Mouse (Mus musculus): Measurements from ENCODE around the gene Sigirr. TPM values are rescaled to one million over a fixed set of nuclear protein-coding genes. Genes with fewer than 3 reads are reported as not detected.

Sigirr gene
- polyA plus RNA-seq, 1 experiment from 2014 or later = 20.1 TPM

DNA sequence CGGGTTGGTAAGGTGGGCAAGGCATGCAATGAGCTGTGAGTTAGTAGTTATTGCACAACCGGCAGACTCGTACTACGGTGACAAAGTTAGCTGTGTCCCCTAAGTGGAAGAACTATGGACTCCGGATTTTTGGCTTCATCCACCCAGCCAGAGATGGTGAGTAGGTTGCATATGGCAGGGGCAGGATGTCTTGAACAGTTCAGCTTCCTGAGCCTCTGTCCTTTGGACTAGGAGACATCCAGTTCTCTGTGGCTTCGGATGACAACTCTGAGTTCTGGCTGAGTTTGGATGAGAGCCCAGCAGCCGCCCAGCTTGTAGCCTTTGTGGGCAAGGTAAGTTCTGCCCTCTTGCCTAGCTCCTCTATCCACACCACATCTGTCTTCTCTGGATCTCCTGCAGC is 35.8 kb downstream of the Sigirr start:
- no peak overlapping the region for H3K4me3 ChIP-seq (ENCODE audit: low read depth, low read length)
- TF ChIP-seq EP300 (IDR thresholded peaks at IDR 0.05; ENCODE audit: low read depth) (no peak), CTCF (IDR thresholded peaks at IDR 0.05; ENCODE audit: low read depth) (no peak)
- H3K27me3 ChIP-seq (ENCODE audit: insufficient read depth, low read length) = peaks cover 37% of the 10 kb centered on the region
- no peaks in the 10 kb centered on the region for H3K9me3 ChIP-seq (ENCODE audit: low read length)
- H3K9ac ChIP-seq (replicated peaks) = no peak overlapping the region
- H3K27ac ChIP-seq (ENCODE audit: low read depth) = no peak overlapping the region
- no peak for DNase-seq
- H3K4me1 ChIP-seq (ENCODE audit: insufficient read depth) = peaks cover 24% of the 10 kb centered on the region
- H3K36me3 ChIP-seq (replicated peaks; ENCODE audit: insufficient read depth, low read length) = no peaks in the 10 kb centered on the region
- ATAC-seq = no peak
- H3K4me2 ChIP-seq (ENCODE audit: low read depth, low read length) = no peak overlapping the region
- WGBS (ENCODE audit: insufficient replicate concordance) = 42% methylated on average over 7 of the region's 7 CpGs

DNA sequence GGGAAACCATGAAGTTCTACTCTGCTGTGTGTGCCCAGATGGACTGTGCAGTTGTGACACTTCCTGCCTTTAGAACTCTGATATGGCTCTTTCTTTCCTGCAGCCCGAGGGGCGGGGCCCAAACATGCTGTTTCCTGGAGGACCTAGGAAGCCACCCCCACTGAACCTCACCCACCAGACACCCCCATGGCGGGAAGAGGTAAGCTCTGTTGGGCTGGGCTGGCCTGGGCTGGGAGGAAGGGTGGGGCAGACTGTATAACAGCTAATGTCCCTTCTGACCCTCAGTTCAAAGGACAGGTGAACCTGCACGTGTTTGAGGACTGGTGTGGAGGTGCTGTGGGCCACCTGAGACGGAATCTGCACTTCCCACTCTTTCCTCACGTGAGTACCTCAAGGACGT is 36.2 kb downstream of the Sigirr start:
- H3K36me3 ChIP-seq (replicated peaks; ENCODE audit: insufficient read depth, low read length) = no peaks in the 10 kb centered on the region
- H3K27ac ChIP-seq (ENCODE audit: low read depth) = no peak overlapping the region
- peak; percentile 60 for ATAC-seq
- WGBS (ENCODE audit: insufficient replicate concordance) = 20% methylated on average over 7 of the region's 7 CpGs
- H3K4me1 ChIP-seq (ENCODE audit: insufficient read depth) = peaks cover 24% of the 10 kb centered on the region
- no peak overlapping the region for H3K4me3 ChIP-seq (ENCODE audit: low read depth, low read length)
- peak; percentile 54 for DNase-seq
- peaks cover 38% of the 10 kb centered on the region for H3K27me3 ChIP-seq (ENCODE audit: insufficient read depth, low read length)
- TF ChIP-seq CTCF (IDR thresholded peaks at IDR 0.05; ENCODE audit: low read depth) (no peak), EP300 (IDR thresholded peaks at IDR 0.05; ENCODE audit: low read depth) (no peak)
- H3K9ac ChIP-seq (replicated peaks) = no peak overlapping the region
- no peaks in the 10 kb centered on the region for H3K9me3 ChIP-seq (ENCODE audit: low read length)
- H3K4me2 ChIP-seq (ENCODE audit: low read depth, low read length) = no peak overlapping the region

DNA sequence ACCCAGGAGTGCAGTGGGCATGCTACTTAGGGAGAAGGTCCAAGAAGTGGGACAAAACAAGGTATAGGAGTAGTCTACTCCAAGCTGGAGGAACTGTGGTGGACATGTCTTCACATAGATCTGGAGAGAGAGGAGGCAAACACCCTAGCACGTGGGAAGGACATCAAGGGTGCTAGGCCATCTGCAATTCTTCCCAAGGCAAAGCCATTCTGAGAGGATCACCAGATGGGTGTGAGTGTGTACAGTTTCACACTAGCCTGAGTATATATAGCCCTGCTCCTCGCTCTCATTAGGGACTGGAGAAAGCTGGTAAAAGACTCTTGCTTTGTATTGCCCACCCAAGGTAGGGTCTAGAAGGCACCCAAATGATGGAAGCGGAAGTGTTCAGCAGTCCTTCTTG is 37.0 kb downstream of the Sigirr start:
- WGBS (ENCODE audit: insufficient replicate concordance) = 71% methylated on average over 3 of the region's 3 CpGs
- H3K36me3 ChIP-seq (replicated peaks; ENCODE audit: insufficient read depth, low read length) = no peaks in the 10 kb centered on the region
- H3K4me2 ChIP-seq (ENCODE audit: low read depth, low read length) = no peak overlapping the region
- DNase-seq (no peak), ATAC-seq (no peak)
- no peak for TF ChIP-seq EP300 (IDR thresholded peaks at IDR 0.05; ENCODE audit: low read depth)
- no peak for TF ChIP-seq CTCF (IDR thresholded peaks at IDR 0.05; ENCODE audit: low read depth)
- H3K9ac ChIP-seq (replicated peaks) = no peak overlapping the region
- H3K4me3 ChIP-seq (ENCODE audit: low read depth, low read length) = no peak overlapping the region
- no peaks in the 10 kb centered on the region for H3K9me3 ChIP-seq (ENCODE audit: low read length)
- peaks cover 24% of the 10 kb centered on the region for H3K4me1 ChIP-seq (ENCODE audit: insufficient read depth)
- H3K27ac ChIP-seq (ENCODE audit: low read depth) = no peak overlapping the region
- H3K27me3 ChIP-seq (ENCODE audit: insufficient read depth, low read length) = peaks cover 41% of the 10 kb centered on the region

DNA sequence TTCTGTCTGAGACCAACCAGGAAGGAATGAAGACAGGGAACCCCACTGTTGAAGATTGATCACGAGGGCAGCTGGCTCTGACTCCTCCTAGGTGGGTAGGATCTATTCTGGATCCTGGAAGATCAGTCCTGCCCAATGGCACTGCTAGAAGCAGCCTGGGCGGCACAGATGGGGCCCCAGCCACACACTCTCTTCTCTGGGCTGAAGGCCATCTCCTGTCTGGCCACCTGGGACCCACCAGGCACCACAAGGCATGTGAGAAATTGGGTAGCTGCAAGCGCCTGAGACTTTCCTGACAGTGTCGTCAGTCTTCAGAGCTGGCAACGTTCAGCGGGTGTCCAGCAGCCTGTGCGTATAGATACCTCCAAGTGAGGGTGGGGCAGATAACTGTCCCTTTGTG is 37.8 kb downstream of the Sigirr start:
- Histone ChIP-seq H3K27ac (ENCODE audit: low read depth) (no peak overlapping the region), H3K36me3 (replicated peaks; ENCODE audit: insufficient read depth, low read length) (no peaks in the 10 kb centered on the region), H3K4me3 (ENCODE audit: low read depth, low read length) (no peak overlapping the region), H3K9ac (replicated peaks) (no peak overlapping the region), H3K9me3 (ENCODE audit: low read length) (no peaks in the 10 kb centered on the region), H3K27me3 (ENCODE audit: insufficient read depth, low read length) (peaks cover 45% of the 10 kb centered on the region), H3K4me1 (ENCODE audit: insufficient read depth) (peaks cover 24% of the 10 kb centered on the region), H3K4me2 (ENCODE audit: low read depth, low read length) (no peak overlapping the region)
- DNase-seq (no peak), ATAC-seq (no peak)
- WGBS (ENCODE audit: insufficient replicate concordance) = 42% methylated on average over 7 of the region's 7 CpGs
- TF ChIP-seq EP300 (IDR thresholded peaks at IDR 0.05; ENCODE audit: low read depth) = no peak
- no peak for TF ChIP-seq CTCF (IDR thresholded peaks at IDR 0.05; ENCODE audit: low read depth)

DNA sequence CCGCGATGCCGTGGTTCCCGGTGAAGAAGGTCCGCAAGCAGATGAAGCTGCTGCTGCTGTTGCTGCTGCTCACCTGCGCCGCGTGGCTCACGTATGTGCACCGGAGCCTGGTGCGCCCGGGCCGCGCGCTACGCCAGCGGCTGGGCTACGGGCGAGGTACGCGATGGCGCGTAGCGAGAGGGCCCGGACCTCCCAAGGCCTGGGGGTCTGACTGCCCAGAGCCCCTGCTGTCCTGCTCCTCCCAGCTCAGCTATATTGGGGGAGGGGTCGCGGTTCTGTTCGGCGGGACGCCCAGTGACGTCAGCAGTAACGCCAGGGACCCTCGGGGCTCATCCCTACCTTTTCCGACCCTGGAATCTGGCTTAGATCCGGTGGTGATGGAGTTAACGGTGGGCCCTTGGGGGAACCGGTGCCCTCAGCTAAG is 39.1 kb downstream of the Sigirr start:
- ATAC-seq = peak; percentile 16; the same call in 1 of the 2 replicates
- H3K9me3 ChIP-seq (ENCODE audit: low read length) = no peaks in the 10 kb centered on the region
- WGBS (ENCODE audit: insufficient replicate concordance) = 6% methylated on average over 37 of the region's 37 CpGs
- H3K27ac ChIP-seq (ENCODE audit: low read depth) = no peak overlapping the region
- H3K4me2 ChIP-seq (ENCODE audit: low read depth, low read length) = peak overlapping the region; percentile 74
- no peak for DNase-seq
- no peak overlapping the region for H3K9ac ChIP-seq (replicated peaks)
- no peaks in the 10 kb centered on the region for H3K36me3 ChIP-seq (replicated peaks; ENCODE audit: insufficient read depth, low read length)
- H3K27me3 ChIP-seq (ENCODE audit: insufficient read depth, low read length) = peaks cover 45% of the 10 kb centered on the region
- H3K4me3 ChIP-seq (ENCODE audit: low read depth, low read length) = peak overlapping the region; percentile 40
- TF ChIP-seq EP300 (IDR thresholded peaks at IDR 0.05; ENCODE audit: low read depth) (no peak), CTCF (IDR thresholded peaks at IDR 0.05; ENCODE audit: low read depth) (no peak)
- peaks cover 24% of the 10 kb centered on the region for H3K4me1 ChIP-seq (ENCODE audit: insufficient read depth)

DNA sequence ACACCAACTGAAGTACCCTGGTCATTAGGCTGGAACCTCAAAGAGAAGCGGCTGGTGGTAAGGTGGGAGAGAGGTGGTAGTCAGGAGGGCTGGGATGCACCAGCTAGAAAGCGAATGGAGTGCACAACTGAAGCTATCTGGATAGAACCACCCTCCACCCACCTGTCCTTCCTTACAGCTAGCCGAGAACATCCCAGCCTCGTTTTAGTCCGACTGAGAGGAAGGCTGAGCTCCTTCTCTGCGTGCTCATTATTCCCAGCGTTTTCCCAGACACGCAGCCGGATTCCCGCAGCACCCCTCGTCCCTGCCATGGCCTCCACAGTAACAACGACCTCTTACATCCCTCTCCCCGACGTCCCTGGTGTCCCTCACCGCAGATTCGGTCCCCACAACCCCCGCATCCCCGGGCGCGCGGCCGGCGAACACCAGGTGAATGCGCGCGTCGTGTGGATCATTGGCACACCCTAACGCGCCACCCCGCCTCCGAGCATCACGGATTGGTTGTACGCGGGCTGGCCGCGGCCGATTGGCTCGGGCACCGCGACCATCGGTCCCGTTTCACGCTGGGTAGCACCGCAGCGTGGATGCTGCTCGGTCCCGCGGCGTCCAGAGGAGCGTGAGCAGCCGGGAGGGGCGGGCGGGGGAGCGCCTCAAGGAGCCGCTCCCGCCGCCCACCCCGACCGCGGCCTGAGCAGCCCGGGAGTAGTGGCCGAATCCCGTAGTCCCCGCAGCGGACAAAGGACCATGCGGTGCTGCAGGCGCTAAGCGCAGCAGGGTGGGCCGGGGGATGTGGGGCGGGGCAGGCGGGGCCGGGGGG is 39.7 kb downstream of the Sigirr start, which contains the start of gene B4galnt4:
B4galnt4 (plus strand) TSS at position 679 of the 817 bp plus-strand sequence.
- ATAC-seq = peak; percentile 59
- H3K36me3 ChIP-seq (replicated peaks; ENCODE audit: insufficient read depth, low read length) = no peaks in the 10 kb centered on the region
- no peak within 1 kb of the TSS for H3K27ac ChIP-seq (ENCODE audit: low read depth)
- peak within 1 kb of the TSS; percentile 40 for H3K4me3 ChIP-seq (ENCODE audit: low read depth, low read length)
- WGBS (ENCODE audit: insufficient replicate concordance) = 3% methylated on average over 54 of the region's 72 CpGs
- H3K4me1 ChIP-seq (ENCODE audit: insufficient read depth) = peaks cover 24% of the 10 kb centered on the region
- no peak within 1 kb of the TSS for H3K9ac ChIP-seq (replicated peaks)
- no peaks in the 10 kb centered on the region for H3K9me3 ChIP-seq (ENCODE audit: low read length)
- TF ChIP-seq EP300 (IDR thresholded peaks at IDR 0.05; ENCODE audit: low read depth) = no peak
- TF ChIP-seq CTCF (IDR thresholded peaks at IDR 0.05; ENCODE audit: low read depth) = no peak
- DNase-seq = peak; percentile 59
- peaks cover 45% of the 10 kb centered on the region for H3K27me3 ChIP-seq (ENCODE audit: insufficient read depth, low read length)
- H3K4me2 ChIP-seq (ENCODE audit: low read depth, low read length) = peak within 1 kb of the TSS; percentile 74
